Mouse (Mus musculus): ENCODE measurements at regions not wholly inside any gene's neighbourhood (a gene's known extent, or its start where the extent isn't known, plus 50 kb on each side); places are given as distances from the start of the nearest gene placed in this dataset.

DNA sequence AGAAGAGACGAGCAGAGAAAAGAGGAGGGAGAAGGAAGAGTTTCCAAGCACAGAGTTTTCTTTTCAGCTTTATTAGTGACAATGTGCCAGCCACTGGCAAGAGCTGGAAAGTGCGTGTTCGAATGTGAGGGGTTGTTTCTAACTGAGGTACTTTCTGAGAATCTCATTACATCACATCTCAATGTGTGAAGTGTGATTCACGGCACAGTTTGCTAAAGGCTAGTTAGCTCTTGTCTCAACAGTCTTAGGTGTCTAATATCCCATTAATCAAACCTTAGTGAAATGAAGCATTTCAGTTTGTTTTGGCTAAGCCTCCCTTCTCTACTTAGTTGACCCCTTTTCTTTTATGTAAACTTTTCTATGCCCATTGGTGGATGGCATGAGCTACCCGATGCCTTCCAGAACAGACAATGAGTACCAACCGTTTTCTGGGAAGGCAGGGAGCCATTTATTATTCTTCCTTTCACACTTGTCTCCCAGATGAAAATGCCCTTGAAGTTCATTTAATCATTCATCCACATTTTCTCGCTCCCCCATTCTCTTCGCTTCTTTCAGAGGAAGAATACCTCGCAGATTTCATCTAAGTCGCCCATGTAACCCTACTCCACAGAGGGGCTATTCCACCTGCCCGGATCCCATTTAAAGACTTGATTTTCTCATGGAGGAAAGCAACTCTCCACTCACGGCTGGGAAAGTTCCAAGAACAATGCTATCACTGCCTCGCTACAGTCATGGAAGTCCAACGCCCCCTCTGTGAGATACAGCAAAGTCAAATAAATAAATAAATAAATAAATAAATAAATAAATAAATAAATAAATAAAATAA is 348.0 kb downstream of the Tmem182 start:
- H3K27me3 ChIP-seq (ENCODE audit: control insufficient read depth, insufficient read depth, low read length): no peaks in the 10 kb centered on the region; the same call in 1 of the 2 replicates
- DNase-seq: no peak
- no peak overlapping the region for H3K27ac ChIP-seq (ENCODE audit: insufficient read depth, low read length)
- TF ChIP-seq POLR2A (IDR thresholded peaks at IDR 0.05; ENCODE audit: borderline replicate concordance, insufficient read depth, low read length): no peak
- TF ChIP-seq CTCF (IDR thresholded peaks at IDR 0.05; ENCODE audit: borderline replicate concordance, insufficient read depth, low read depth, low read length): no peak
- no peak overlapping the region for H3K4me3 ChIP-seq (replicated peaks; ENCODE audit: insufficient read depth, low read depth, low read length)
- no peaks in the 10 kb centered on the region for H3K4me1 ChIP-seq (ENCODE audit: control insufficient read depth, insufficient read depth, low read length)
- WGBS: 76% methylated on average over 14 of the region's 14 CpGs

DNA sequence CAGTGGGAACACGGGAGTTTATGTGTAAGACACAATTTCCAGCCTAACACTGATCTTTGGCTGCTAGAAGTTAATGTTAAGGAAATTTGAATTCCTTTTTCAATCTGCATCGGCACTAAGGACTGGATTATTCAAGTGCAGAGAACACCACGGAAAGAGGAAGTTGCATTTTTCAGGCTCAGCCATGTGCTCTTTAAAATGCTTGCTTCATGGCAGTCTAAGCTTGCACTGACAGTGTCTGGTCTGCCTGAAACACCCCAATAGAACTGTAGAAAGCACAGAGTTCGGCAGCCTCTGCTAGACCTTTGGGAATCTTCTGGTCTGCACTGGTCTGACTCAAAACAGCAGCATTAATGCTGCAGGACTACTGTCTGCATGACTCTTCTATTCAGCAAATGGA is 348.8 kb downstream of the Tmem182 start:
- TF ChIP-seq POLR2A (IDR thresholded peaks at IDR 0.05; ENCODE audit: borderline replicate concordance, insufficient read depth, low read length): no peak
- no peak for TF ChIP-seq CTCF (IDR thresholded peaks at IDR 0.05; ENCODE audit: borderline replicate concordance, insufficient read depth, low read depth, low read length)
- H3K27ac ChIP-seq (ENCODE audit: insufficient read depth, low read length): no peak overlapping the region
- H3K4me1 ChIP-seq (ENCODE audit: control insufficient read depth, insufficient read depth, low read length): no peaks in the 10 kb centered on the region
- no peaks in the 10 kb centered on the region; the same call in 1 of the 2 replicates for H3K27me3 ChIP-seq (ENCODE audit: control insufficient read depth, insufficient read depth, low read length)
- WGBS: 74% methylated on average over 4 of the region's 4 CpGs
- no peak overlapping the region for H3K4me3 ChIP-seq (replicated peaks; ENCODE audit: insufficient read depth, low read depth, low read length)
- DNase-seq: no peak

DNA sequence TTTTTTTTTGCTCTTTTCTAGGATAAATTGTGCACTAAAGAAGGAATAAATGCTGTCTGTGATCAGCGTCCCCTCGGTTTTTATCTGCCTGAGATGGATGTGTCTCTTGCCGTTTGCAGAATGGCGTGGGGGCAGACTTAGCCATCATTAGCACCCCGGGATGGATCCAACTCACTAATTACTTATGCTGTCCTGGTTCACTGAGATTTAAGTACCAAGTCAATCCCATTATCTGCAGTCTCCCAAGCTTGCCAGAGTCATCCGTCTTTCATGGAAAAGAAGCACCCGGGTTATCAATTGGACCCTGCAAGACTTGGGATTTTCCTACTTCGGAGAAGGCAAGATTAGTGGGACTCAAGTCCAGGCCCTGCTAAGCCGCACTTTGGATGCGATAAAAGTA is 351.5 kb downstream of the Tmem182 start:
- Histone ChIP-seq H3K4me3 (replicated peaks; ENCODE audit: insufficient read depth, low read depth, low read length) (no peak overlapping the region), H3K27ac (ENCODE audit: insufficient read depth, low read length) (no peak overlapping the region), H3K27me3 (ENCODE audit: control insufficient read depth, insufficient read depth, low read length) (no peaks in the 10 kb centered on the region; the same call in 1 of the 2 replicates), H3K4me1 (ENCODE audit: control insufficient read depth, insufficient read depth, low read length) (no peaks in the 10 kb centered on the region)
- no peak for DNase-seq
- TF ChIP-seq POLR2A (IDR thresholded peaks at IDR 0.05; ENCODE audit: borderline replicate concordance, insufficient read depth, low read length) (no peak), CTCF (IDR thresholded peaks at IDR 0.05; ENCODE audit: borderline replicate concordance, insufficient read depth, low read depth, low read length) (no peak)
- WGBS: 48% methylated on average over 10 of the region's 10 CpGs

DNA sequence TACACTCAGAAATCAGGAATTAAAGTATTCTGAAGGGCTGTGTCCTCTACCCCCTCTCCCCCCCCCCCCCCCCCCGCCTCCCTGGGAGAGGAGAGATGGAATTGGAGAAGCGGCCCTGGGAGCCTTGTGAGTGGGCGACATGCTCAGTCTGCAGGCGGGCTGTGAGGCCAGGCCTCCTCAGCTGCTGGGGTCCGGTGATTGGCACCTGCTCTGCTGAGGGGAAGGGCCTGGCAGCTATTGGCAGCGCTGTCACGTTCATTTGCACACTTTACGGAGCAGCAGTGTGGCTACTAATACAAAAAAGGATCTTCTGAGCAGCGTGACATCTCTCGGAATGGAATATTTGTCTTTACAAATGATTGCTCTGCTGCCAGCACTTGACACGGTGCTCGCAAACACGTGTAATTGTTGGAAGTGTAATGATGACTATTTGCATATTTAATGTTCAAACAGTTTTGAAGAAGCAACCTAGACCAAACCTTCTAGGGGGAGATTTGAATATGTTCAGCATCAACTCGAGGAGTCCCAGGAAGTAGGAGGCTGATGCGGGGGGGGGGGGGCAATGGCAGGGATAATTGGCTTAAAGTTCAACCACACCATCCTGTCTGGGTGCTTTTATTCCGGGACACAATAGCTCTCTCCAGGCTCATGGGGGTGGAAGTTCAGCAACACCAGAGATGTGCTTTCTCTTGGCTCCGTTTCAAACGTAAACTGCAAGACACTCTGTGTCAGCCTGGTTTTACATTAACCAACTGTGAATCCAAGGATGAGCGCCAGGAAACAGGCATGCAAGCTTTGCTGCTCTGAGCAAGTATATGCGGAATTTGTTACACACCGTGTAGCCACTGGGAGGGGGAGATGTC is 352.5 kb downstream of the Tmem182 start:
- Histone ChIP-seq H3K4me3 (replicated peaks; ENCODE audit: insufficient read depth, low read depth, low read length) (peak overlapping the region; percentile 32), H3K27me3 (ENCODE audit: control insufficient read depth, insufficient read depth, low read length) (no peaks in the 10 kb centered on the region; the same call in 1 of the 2 replicates), H3K4me1 (ENCODE audit: control insufficient read depth, insufficient read depth, low read length) (no peaks in the 10 kb centered on the region), H3K27ac (ENCODE audit: insufficient read depth, low read length) (no peak overlapping the region)
- TF ChIP-seq POLR2A (IDR thresholded peaks at IDR 0.05; ENCODE audit: borderline replicate concordance, insufficient read depth, low read length): no peak
- no peak for TF ChIP-seq CTCF (IDR thresholded peaks at IDR 0.05; ENCODE audit: borderline replicate concordance, insufficient read depth, low read depth, low read length)
- 7% methylated on average over 21 of the region's 21 CpGs for WGBS
- peak; percentile 5 to 6 for DNase-seq

DNA sequence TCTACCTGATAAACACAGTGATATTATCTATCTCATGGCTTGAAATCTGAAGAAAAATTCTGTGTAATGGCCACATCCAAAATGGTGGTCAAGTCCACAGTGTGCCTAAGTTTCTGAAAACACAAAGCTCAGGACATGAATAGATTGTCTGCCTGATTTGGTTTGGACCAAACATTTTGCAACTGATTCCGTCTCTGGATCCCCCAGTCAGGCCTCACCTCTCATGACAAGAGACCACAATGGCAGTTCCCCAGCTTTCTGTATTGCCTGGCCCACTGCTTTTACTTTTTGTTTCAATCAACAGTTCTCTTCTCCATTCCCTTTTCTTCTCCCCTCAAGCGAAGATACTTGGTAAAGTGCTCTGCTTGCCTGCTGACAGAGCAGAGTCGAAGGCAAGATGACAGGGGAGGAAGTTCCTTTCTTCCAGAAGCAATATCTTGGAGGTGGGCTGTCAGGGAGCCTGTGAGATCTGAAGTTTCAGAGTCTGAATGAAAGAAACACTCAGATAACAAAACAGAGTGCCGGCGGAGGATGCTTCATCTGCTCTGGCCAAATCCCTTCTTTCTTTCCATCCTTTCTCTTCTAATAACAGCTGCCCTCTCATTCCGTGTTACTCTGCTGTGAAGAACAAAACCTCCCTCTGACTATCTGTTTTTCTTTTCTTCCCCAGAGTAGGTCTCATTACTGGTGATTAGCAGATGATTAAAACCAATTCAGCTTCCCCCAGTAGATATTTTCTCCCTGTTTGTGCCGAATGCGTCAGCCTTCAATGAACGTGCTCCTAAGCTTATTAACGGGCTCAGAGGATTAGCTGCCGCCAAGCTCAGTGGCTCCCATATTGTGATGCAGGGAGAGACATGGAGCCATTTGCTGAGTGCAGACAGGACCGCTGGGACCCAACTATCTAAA is 360.7 kb downstream of the Tmem182 start:
- no peaks in the 10 kb centered on the region for H3K4me1 ChIP-seq (ENCODE audit: control insufficient read depth, insufficient read depth, low read length)
- no peaks in the 10 kb centered on the region for H3K27me3 ChIP-seq (ENCODE audit: control insufficient read depth, insufficient read depth, low read length)
- no peak overlapping the region for H3K4me3 ChIP-seq (replicated peaks; ENCODE audit: insufficient read depth, low read depth, low read length)
- TF ChIP-seq POLR2A (IDR thresholded peaks at IDR 0.05; ENCODE audit: borderline replicate concordance, insufficient read depth, low read length) (no peak), CTCF (IDR thresholded peaks at IDR 0.05; ENCODE audit: borderline replicate concordance, insufficient read depth, low read depth, low read length) (no peak)
- H3K27ac ChIP-seq (ENCODE audit: insufficient read depth, low read length): no peak overlapping the region
- DNase-seq: no peak
- WGBS: 36% methylated on average over 12 of the region's 12 CpGs

DNA sequence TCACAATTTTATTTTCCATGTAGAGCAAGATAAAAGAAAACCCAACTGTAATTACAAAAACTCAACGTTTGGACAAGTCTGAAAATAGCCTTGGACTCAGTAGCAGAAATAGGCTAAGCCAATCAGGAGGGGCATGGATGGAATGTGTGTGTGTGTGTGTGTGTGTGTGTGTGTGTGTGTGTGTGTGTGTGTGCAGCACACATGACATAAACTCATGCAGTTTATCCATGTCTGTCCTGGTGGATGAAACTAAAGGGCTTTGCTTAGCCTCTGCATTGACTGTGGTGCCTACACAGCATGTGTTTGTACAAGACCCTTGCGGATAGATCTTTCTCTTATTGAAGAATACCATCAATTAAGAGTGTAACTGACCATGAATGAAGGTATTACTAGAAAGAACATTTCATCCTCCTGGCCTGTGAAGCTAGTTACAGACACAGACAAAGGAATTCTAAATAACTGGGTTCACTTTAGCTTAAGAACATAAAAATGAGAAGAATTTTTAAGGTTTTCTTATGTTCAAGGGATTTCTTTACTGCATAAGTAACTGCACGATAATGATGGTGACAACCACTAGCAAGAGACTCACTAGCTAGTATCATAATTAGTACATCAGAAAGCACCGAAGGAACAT is 361.5 kb downstream of the Tmem182 start:
- 77% methylated on average over 4 of the region's 4 CpGs for WGBS
- no peak for TF ChIP-seq CTCF (IDR thresholded peaks at IDR 0.05; ENCODE audit: borderline replicate concordance, insufficient read depth, low read depth, low read length)
- no peak for TF ChIP-seq POLR2A (IDR thresholded peaks at IDR 0.05; ENCODE audit: borderline replicate concordance, insufficient read depth, low read length)

DNA sequence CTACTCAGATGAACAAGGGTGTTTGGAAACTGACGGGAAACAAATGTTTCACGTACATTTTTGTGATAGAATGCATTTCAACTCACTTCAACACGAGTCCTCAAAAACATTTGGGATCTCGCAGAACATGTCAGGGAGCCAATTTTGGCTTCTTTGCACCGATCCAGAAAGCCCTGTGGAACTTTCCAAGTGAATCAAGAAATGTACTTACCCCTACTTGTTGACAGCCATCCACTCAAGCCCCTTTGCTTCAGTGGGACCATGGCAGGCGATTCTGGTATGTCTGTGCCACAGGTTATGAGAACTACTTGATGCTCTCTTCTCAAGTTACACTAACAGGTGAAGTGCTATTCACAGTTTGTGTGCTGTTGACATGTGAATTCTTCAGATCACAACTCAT is 381.6 kb downstream of the Tmem182 start:
- no peak for TF ChIP-seq CTCF (IDR thresholded peaks at IDR 0.05; ENCODE audit: borderline replicate concordance, insufficient read depth, low read depth, low read length)
- TF ChIP-seq POLR2A (IDR thresholded peaks at IDR 0.05; ENCODE audit: borderline replicate concordance, insufficient read depth, low read length): no peak
- no peak for DNase-seq
- Histone ChIP-seq H3K27ac (ENCODE audit: insufficient read depth, low read length) (no peak overlapping the region), H3K4me1 (ENCODE audit: control insufficient read depth, insufficient read depth, low read length) (no peaks in the 10 kb centered on the region), H3K27me3 (ENCODE audit: control insufficient read depth, insufficient read depth, low read length) (no peaks in the 10 kb centered on the region), H3K4me3 (replicated peaks; ENCODE audit: insufficient read depth, low read depth, low read length) (no peak overlapping the region)
- WGBS: 85% methylated on average over 6 of the region's 6 CpGs

More for the DNA sequence above, 361.5 kb downstream of the Tmem182 start:
- no peak for DNase-seq
- Histone ChIP-seq H3K4me3 (replicated peaks; ENCODE audit: insufficient read depth, low read depth, low read length) (no peak overlapping the region), H3K4me1 (ENCODE audit: control insufficient read depth, insufficient read depth, low read length) (no peaks in the 10 kb centered on the region), H3K27me3 (ENCODE audit: control insufficient read depth, insufficient read depth, low read length) (no peaks in the 10 kb centered on the region), H3K27ac (ENCODE audit: insufficient read depth, low read length) (no peak overlapping the region)
